Mouse (Mus musculus): ENCODE results near the gene Esp38. TPM values are rescaled to one million over a fixed set of nuclear protein-coding genes. Genes with fewer than 3 reads are reported as not detected.
"Not testable (repeated sequence)": the region's sequence is repeated elsewhere in the genome, so short reads cannot be mapped to it uniquely, and the experiment has no call there.

The Esp38 gene
- polyA plus RNA-seq (2015; fragmentation: Nextera tagmentation; extraction: Ambion mirVana): not detected in 2 replicates

DNA sequence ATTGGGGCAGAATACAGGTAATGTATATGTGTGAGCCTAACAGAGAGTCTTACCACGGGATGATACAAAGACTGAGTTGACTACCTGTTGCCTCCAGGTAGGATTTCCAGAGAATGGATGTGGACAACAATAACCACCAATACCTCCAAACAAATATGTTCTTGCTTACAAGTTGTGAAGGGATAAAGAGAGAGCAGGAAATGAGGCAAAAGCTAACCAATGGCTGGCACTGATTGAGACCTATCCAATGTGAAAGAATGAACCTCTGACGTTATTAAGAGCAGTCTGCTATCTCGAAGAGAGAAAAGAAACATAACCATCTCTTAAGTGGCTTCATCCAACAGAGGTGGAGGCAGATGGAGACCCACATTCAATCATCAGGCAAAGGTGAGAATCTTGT is at the start of gene Esp38:
Gene Esp38 (plus strand): TSS at position 301 of the 400 bp plus-strand sequence.
- 71% methylated on average over 3 of the region's 3 CpGs for WGBS

DNA sequence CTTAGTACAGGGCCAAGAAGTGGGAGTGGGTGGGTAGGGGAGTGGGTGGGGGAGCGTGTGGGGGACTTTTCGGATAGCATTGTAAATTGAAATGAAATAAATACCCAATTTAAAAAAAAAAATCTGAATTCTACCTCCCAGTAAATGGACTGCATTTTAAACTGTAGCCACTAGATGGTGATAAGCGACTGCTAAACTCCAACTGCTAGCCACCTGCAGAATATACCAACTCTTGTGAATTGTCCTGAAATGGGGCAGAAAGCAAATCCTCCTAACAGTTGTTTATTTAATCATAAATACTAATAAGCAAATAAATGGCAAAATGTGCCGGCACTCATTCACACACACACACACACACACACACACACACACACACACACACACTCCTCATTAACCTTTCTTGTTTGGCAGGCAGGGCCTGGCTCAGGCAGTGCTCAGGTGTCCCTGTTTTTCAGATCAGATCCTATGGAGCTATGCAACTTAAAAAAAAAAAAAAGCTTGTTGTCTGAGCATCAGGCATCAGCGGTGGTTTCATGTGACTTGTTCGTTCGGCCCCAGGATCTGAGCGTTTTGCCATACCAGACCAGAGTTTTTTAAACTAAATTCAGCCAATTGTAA is 47.3 kb upstream of the Esp38 start:
- H3K4me2 ChIP-seq; H3K9me3 ChIP-seq; H3K9ac ChIP-seq; H3K27me3 ChIP-seq; ATAC-seq (ENCODE audit: insufficient number of reproducible peaks, insufficient read depth, low FRiP score, low TSS enrichment, low read depth); H3K4me3 ChIP-seq; H3K36me3 ChIP-seq; H3K4me1 ChIP-seq; H3K27ac ChIP-seq: not testable (repeated sequence)
- WGBS: 49% methylated on average over 8 of the region's 8 CpGs

More for the DNA sequence above, at the start of gene Esp38:
- Histone ChIP-seq H3K27me3 (no peaks in the 10 kb centered on the region), H3K36me3 (no peaks in the 10 kb centered on the region), H3K9me3 (no peaks in the 10 kb centered on the region), H3K4me3 (no peak within 1 kb of the TSS), H3K4me1 (no peaks in the 10 kb centered on the region), H3K9ac (no peak within 1 kb of the TSS), H3K4me2 (no peak within 1 kb of the TSS), H3K27ac (no peak within 1 kb of the TSS)
- ATAC-seq (ENCODE audit: insufficient number of reproducible peaks, insufficient read depth, low FRiP score, low TSS enrichment, low read depth): no peak

Other genes starting within 250 kb of the Esp38 start
- not detected in 2 replicates for gene AC192777.2, start 144.9 kb downstream of the Esp38 start, polyA plus RNA-seq (2015; fragmentation: Nextera tagmentation; extraction: Ambion mirVana)